17 mouse cellular contexts compared by ENCODE assay signal in the genomic region with DNA sequence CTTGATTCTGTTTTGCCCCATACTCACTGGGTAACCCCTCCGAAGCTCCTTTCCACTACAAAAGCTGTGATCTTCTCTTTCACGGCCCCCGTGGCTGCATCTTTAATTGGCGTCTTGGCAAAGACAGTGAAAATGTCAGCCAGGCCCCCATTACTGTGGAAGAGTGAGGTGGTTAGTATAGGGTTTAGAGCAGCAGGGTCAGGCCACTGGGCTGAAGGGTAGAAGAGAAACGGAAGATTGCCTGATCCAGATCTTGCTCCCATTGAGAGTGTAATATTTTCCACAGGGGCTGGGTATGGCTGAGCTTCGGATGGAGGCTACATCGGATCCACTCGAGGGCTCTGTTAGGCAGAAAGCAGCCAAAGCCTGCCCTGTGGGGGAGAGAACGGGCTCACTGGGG.
"Had no signal": no experiment of that assay in that cellular context is flagged by ENCODE, and none has a peak within 500 bp of the region (broad histone marks: within the 10 kb centered on the region; RNA-seq: fewer than 3 reads in every experiment).

No protein-coding gene starts in this region.

- H3K9me3 ChIP-seq: liver, embryonic 12.5 days; midbrain, embryonic 15.5 days; neural tube, embryonic 12.5 days had no signal

- H3K27me3 ChIP-seq: liver, embryonic 12.5 days; midbrain, embryonic 15.5 days; neural tube, embryonic 12.5 days had no signal

- H3K4me3 ChIP-seq: liver, embryonic 12.5 days; midbrain, embryonic 15.5 days; myocyte; neural tube, embryonic 12.5 days had no signal

- DNase-seq: lung, adult 18-20 months; lung, embryonic 14.5 days; lung, postnatal 10 days; retina, postnatal 1 day; right cerebral cortex, adult 18-20 months; right cerebral cortex, postnatal 25 days; right cerebral cortex, postnatal 4 days; spleen, adult 18-20 months; thymus, adult 18-20 months; thymus, postnatal 14 days; thymus, postnatal 36 days had no signal

- H3K9ac ChIP-seq: liver, embryonic 12.5 days; liver, embryonic 14.5 days; lung, embryonic 14.5 days; midbrain, embryonic 15.5 days; neural tube, embryonic 12.5 days had no signal

- H3K4me2 ChIP-seq: liver, embryonic 12.5 days; lung, embryonic 14.5 days; midbrain, embryonic 11.5 days; midbrain, embryonic 15.5 days; neural tube, embryonic 12.5 days had no signal

- H3K27ac ChIP-seq: liver, embryonic 12.5 days; liver, embryonic 14.5 days; midbrain, embryonic 15.5 days; neural tube, embryonic 12.5 days had no signal

- ATAC-seq: liver, embryonic 12.5 days; midbrain, embryonic 15.5 days had no signal
